Mouse (Mus musculus) subcutaneous adipose tissue, adult 2 months (tissue): Measurements from ENCODE around the gene Slc9a6. TPM values are rescaled to one million over a fixed set of nuclear protein-coding genes. Genes with fewer than 3 reads are reported as not detected.

Experiments used
- polyA plus RNA-seq: library from polyadenylated mRNA; depleted of rRNA; stranded (reverse); fragments of >200 nt; gene quantifications from 2 replicates; pipeline ENCODE4 v1.2.3, GENCODE M21; 2012; ENCODE audit warnings: low replicate concordance; rRNA removed

Gene Slc9a6
- polyA plus RNA-seq = 32.4 and 34.4 TPM in 2 replicates

GRCm38 (mm10) chrX:56609623-56610317 lies at the start of gene Slc9a6:
TSS of gene Slc9a6 (plus strand) at chrX:56609757.

GRCm38 (mm10) chrX:56597887-56598640 lies 11.5 kb upstream of the Slc9a6 start, which contains the start of gene Mmgt1:
TSS of gene Mmgt1 (minus strand) at chrX:56598069.

Other genes starting within 250 kb of the Slc9a6 start
- gene Smim10l2a, start 235.2 kb upstream of the Slc9a6 start, polyA plus RNA-seq = 0.54 and 1.1 TPM in 2 replicates
- gene Gm2174, start 161.8 kb upstream of the Slc9a6 start, polyA plus RNA-seq = 0.59 TPM in 1 of 2 replicates, not detected in the other
- 15.2 and 39.5 TPM in 2 replicates for gene Ints6l, start 154.9 kb upstream of the Slc9a6 start, polyA plus RNA-seq
- gene Gm10477, start 85.0 kb upstream of the Slc9a6 start, polyA plus RNA-seq = not detected in 2 replicates
- not detected in 2 replicates for gene Gm648, start 60.2 kb upstream of the Slc9a6 start, polyA plus RNA-seq
- 12.1 and 15.8 TPM in 2 replicates for gene Mmgt1, start 11.7 kb upstream of the Slc9a6 start, polyA plus RNA-seq
- gene Fhl1, start 122.0 kb downstream of the Slc9a6 start, polyA plus RNA-seq = 326 and 519 TPM in 2 replicates
- 0.69 and 0.76 TPM in 2 replicates for gene Map7d3, start 212.6 kb downstream of the Slc9a6 start, polyA plus RNA-seq